Mouse (Mus musculus) ovary, adult 18-20 months (tissue): ENCODE results near the gene Gm13420.
A peak's percentile ranks its signal among the peaks of the same experiment; 100 is the strongest.
"Not testable (repeated sequence)": the region's sequence is repeated elsewhere in the genome, so short reads cannot be mapped to it uniquely, and the experiment has no call there.

ENCODE experiments used
- DNase-seq: peaks from one replicate; pipeline ENCODE4 v3.0.0; 2022; ENCODE audit warnings: low spot score, mixed read lengths

The Gm13420 gene

DNA sequence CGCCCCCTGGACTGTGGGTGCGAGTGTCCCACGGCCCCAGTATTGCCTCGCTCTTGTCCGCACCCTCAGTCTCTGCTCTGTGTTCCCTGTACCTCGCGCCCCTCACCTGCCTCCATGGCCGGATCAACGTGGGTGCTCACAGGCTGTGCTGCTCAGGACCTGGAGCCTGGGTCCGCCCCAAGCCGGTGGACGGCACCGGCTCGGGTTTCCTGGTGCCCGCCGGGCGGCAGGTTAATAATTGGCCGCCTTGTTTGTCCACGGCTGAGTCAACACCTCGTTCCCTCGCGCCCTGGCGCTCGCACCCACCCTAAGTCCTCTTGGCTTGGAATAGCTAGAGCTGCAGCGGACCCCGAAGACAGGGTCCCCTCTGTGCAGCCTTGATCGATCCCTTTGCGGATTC, at the start of gene Gm13420:
Gene Gm13420, minus strand, starts transcription at position 189 of the 400 bp plus-strand sequence.
- no peak for DNase-seq

DNA sequence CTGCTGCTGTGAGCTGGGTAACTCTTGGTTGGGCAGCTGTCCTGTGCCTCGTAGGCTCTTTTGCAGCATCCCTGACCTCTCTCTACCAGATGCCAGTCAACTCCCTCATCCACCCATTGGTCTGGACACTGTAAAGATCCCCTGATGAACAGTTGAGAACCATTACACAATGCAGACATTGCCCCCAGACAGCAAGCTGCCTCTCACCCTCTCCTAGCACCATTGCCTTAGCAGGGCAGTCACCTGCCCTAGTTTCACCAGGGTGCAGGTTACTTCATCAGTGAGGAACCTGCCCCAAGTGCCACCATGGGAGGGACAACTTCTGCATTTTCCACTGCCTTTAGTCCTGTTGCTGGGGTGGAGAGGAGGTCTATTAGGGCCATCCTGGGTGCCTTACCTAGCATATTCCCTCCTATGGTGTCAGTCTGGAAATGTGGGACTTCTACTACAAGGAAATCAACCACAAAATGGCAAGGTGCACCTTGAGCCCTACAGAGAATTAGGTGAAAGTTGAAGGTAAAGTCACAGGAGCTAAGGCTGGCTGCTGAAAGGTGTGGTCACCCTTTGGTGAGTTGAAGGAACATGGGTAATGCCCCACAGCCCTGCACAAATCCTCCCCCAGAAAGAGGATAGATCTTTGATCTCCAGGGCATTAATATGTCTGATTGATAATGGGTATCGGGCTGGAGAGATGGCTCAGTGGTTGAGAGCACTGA, 41.4 kb upstream of the Gm13420 start:
- DNase-seq = no peak

DNA sequence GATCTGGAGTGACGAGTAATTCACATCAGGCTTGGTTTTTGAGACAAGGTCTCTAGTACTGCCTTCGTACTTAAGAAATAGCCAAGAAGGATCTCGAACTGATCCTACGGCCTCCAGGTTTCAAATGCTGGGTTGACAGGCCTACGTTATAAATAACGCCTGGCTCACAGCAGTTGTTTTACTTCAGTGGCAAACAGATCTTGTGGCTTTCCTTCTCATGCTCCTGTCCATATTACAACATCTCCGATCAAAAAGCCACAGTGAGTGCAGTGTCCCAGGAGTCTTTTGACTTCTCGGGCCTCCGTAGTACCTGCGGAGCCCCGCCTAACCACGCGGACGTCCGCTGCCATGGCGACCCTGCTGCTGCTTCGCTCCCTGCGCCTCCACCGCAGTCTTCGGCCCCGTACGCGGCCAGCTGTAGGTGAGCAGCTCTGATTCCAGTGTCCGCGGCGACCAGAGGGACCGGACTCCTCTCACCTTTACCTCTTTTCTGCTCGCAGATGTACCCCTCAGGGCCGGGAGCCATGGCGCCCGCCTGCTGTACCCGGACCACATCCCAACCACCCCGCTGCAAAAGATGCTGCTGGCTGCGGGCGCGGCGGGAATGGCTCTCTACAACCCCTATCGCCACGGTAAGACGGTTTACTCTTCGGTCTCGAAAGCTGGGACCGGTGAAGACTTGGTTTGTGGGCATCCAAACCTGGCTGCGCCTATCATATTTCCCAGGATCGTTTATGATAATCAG, 36.6 kb upstream of the Gm13420 start, which contains the start of gene Trub2:
Gene Trub2, minus strand, starts transcription at position 566 of the 745 bp plus-strand sequence.
- DNase-seq = peak; percentile 79

DNA sequence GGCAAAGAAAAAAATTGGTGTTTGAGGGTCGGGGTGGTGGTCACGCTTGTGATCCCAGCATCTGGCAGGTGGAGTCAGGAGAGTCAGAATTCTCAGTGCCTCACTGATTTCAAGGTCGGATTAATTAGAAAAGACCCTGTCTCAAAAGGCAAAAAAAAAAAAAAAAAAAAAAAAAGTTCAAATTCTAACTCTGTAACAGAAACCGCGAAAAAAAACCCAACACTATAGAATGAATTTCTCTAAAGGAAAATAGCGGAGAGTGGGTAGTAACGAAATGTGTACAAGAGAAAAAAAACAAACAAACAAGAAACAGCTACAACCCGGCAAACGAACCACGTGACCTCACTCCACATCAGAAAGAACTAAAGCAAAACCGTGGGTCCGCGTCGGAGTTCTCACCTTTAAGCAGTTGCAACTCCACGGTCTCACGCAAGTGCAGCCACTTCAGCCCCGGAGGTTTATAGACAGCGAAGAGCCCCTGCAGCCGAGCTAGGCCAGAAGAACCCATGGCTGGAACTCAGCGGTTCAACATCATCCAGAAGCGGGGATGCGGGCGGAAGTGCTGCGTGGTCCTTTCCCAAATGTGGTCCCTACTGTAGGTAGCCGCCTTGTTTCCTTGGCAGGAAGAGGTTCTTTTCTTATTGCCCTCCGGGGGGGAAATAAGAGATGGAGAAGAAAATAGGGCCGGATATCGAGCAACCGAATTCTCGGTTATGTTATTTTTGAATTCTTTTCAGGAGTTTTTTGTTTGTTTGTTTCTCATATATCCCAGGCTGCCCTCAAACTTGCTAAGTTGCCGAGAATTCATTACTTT, 35.8 kb upstream of the Gm13420 start, which contains the start of gene Coq4:
Gene Coq4, plus strand, starts transcription at position 390 of the 814 bp plus-strand sequence.
- peak; percentile 77 for DNase-seq

DNA sequence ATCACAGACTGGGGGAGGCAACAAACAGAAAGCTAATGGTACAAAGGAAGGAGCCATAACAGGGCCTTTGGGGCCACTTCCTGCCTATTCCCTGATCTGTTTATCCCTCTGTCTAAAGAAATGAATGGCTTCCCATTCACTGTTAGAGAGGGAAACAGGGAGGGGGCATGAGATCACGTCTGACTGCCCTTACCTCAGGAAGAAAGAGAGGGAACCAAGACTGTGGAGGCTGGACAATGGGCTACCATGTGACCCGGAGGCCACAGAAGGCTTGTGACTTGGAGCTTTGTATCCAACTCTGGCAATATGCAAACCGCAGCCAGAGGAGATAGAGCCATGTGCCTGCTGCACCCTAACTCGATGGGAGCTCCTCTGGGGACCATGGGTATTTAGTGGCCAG, 32.8 kb upstream of the Gm13420 start:
- DNase-seq = no peak

DNA sequence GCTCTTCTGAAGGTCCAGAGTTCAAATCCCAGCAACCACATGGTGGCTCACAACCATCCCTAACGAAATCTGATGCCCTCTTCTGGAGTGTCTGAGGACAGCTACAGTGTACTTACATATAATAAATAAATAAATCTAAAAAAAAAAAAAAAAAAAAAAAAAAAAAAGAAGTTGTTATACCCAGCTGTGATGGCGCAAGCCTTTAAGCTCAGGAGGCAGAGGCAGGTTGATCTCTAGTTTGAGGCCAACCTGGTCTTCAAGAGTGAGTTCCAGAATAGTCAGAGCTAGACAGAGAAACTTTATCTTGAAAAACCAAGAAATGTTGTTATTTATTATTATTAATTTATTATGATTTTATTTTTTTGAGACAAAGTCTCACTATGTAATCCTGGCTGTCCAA, 29.8 kb upstream of the Gm13420 start:
- not testable (repeated sequence) for DNase-seq

DNA sequence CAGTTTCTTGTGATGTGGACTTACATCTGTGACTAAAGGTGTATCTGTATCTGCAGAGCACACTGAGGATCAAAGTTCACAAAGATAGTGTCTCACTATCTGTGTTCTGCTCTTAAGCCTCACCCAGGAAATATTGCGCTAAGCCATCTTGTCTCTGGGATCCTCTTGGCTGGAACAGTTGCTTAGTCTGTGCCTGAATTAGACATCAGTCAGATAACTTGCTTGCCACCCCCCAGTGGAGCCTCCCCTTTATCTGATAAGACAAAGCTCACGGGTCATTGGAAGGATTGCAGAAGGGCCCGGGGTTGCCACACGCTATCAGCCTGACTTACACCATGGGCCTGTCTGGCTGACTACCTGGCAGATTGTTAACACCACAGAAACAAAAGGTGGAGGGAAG, 21.8 kb upstream of the Gm13420 start:
- no peak for DNase-seq

DNA sequence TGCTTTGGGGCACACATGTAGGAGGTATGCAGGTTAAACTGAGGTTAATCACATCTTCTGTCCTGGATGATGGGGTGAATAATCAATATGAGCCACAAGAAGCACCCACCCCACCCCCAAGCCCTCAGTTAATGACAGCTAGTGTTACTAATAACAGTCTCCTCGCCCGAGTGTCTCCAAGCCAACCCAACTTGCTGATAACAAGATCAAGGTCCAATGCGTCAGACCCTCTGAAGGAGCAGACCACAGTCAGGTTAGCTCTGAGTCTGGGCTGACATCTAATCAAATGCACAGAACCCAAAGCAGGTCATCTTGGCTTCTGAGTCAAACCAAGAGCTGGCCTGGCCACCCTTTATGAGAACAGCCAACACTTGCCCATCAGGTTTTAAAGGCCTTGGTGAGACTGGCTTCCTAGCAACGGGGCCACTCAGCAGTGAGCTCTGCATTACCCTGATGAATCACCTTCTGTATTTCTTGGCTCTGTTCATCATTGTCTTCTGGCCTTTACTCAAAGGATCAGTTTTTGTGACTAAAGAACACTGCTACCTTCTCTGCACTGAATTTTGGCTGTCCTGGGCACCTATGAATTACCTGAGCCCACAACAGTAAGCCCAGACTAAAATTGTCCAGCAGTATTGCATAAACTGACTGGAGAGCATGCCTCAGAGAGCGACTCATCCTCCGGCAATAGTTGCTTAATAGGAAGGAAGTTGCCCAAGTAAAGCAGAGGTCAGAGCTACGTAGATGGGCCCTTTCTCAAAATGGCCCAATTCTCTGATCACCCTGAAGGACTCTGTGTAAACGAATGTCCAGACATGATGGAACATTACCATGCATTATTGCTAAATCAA, 20.4 kb upstream of the Gm13420 start:
- DNase-seq = no peak

DNA sequence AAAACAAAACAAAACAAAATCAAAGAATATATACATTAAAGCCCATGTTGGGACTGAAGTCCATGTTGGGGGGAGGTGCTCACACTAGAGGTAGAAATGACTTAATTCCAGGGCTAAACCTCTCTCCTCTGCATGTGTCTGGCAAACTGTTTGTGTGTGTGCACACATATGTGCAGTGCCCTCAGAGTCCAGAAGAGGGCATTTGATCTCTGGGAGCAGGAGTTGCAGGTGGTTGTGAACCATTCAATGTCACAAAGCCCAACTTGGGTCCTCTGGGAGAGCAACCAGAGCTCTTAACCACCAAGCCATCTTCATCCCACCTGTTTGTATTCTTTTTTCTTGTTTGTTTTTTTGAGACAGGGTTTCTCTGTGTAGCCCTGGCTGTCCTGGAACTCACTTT, 18.7 kb upstream of the Gm13420 start:
- no peak for DNase-seq

DNA sequence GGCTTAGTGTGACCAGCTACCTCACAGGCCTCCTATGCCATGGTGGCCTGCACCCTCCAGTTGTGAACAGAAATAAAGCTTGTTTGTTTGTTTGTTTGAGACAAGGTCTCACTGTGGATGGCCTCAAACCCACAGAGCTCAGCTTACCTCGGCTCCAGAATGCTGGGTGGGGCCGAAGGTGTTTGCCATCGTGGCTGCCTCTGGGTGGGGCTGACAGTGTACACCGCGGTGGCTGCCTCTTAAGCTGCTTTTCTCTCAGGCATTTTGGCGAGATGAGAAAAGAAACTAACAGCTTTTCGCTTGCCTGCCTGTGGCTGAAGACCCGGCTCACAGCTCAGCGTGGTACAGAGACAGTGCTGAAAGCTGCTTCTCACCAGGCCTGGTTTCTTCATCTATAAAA, 17.4 kb upstream of the Gm13420 start:
- no peak for DNase-seq

DNA sequence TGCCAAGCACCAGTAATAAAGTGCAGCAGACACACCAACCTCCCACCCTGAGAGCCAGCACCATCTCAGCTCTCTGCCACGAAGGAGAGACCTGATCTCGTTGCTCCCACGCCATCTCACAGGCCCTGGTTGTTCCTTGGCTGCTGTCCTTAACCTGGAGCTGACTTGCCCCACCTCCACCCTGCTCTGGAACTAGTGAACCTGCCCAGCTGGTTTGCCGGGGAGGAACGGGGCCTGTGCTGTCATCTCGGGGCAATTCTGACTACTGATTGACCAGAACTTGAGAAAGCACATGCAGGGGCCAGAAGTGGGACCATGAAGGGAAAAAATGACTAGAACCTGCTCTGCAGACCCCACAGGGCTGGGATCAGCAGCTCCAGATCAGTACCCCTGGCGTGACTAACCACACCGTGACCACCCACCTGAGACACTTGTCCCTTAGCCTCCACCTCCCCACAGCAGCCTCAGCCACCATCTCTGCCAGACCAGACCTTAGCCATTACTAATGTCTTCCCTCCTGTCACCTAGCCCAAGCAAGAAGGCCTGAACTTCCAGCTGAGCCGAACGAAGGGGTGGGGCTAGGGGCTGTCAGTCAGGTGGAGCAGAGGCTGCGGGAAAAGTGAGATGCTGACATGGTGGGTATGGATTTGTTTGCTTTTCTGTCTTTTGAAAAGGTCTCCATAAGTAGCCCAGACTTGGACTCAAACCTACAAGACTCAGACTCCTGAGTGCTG, 16.7 kb upstream of the Gm13420 start:
- DNase-seq = no peak

DNA sequence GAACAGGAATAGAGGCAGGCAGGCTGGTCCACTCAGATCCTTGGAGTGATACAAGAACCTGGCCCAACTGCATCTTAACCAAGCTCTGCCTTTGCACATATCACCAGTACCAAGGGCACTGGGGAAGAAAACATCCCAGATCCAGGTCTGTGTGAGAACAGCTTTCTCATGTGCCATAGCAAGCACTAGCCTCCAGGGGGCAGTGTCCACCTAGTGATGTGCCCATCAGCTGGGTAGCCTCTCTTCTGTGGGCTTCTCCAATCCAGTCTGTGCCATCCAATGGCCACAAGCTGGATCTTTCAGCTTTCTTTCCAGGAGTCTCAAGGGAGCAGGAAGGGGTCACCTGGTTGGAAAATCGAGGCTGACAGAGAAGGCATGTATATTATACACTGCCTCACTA, 13.3 kb upstream of the Gm13420 start:
- peak; percentile 25 for DNase-seq

DNA sequence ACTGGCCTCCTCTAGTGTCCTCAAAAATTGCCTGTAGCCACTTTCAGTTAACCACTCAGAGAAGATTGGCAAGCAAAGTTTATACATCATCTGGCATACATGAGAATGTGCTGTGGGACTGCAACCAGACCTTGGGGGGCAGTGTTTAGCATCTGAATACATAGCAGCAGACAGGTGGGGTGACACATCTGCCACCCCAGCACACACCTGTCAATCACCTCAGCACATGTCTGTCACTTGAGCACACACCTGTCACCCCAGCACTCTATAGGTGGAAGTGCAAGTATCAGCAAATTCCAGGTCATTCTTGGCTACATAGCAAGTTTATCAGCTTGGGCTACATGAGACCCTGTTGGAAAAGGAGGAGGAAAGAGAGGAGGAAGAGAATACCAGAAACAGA, 4.2 kb upstream of the Gm13420 start:
- DNase-seq = no peak

DNA sequence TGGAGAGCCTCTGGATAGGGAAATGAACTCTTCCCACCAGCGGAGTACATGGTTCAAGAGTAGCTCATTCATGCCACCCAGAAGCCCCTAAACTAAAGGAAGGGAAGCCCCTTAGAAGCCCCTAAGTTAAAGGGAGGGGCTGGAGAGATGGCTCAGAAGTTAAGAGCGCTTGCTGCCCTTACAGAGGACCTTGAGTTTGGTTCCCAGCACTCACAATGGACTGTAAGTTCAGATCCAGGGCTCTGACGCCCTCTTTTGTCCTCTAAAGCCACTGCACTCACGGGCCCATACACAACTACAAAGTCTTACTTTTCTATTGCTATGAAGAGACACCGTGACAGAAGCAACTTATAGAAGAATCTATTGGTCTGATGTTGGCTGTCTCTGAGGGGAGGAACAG, 912 bp upstream of the Gm13420 start:
- no peak for DNase-seq

DNA sequence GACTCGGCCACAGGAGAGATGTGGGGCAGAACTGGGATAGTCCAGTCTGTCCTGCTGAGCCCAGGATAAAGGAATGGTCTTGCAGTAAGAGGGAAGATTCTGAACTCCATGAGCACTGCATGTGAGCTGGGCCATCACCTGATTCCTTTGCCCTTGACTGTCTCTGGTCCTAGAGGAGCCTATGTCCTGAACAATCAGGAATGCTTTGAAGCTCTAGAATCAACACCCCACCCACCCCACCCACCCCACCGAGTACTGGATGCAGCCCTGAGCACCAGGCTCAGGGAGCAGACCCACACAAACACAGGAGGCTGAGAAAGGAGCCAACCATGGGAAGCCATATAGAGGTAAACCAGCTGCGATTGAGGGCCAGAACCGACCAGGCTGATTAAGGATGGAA, 3.0 kb downstream of the Gm13420 start:
- no peak for DNase-seq

DNA sequence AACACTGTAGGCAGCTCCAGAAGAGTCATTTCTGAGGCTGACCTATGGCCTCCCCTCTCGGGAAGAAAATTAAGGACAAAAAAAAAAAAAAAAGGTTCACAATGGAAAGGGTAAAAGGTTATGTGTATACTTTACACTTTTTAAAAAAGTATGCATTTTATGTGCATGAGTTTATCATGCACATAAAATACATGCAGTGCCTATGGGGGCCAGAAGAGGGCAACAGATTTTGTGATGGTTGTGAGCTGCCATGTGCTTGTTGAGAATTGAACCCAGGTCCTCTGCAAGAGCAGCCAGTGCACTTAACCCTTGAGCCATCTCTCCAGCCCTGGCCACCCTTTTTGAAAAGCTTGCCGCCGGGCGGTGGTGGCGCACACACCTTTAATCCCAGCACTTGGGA, 3.6 kb downstream of the Gm13420 start:
- DNase-seq = no peak

DNA sequence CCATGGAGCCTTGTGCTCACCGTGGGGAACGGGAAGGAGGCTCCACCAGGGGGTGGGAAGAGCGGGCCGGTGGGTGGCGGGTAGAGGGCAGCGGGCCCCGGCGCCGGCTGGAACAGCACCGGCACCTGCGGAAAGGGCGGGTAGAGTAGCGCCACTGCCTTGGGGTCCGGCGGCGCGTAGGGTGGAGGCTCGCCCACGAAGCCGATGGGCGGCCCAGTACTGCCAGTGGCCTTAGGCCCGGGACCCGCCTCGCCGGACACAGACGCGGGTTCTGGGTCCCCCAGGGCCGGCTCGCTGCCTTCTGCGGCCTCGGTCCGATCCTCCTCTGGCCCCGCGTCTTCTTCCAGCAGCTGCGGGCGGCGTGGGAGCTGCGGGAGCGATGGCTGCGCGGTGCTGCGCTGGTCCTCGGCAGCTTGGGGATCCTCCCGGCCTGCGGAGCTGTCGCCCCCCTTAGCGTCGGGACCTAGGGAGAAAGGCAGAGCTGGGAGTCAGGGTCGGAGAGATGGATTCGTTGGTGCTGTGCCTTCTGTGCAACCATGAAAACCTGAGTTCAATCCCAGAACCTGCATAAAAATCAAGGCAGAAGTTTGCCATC, 4.2 kb downstream of the Gm13420 start:
- DNase-seq = no peak

DNA sequence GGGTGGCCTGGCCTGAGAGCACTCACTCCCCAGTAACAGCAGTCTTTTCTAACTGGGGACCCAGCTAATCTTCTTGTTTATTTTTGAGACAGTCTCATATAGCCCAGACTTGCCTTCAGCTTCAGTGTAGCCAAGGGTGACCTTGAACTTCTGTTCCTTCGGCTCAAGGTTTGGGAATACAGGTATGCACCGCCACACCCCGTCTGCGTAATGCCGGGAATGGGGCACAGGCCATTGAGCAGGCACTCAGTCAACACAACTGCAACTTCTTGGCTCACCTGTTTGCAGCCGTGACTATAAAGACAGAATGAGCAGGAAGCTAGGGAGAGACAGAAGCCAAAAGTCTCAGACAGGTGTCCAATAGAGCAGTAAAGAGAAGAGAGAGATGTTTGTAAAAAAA, 7.2 kb downstream of the Gm13420 start:
- DNase-seq = no peak

DNA sequence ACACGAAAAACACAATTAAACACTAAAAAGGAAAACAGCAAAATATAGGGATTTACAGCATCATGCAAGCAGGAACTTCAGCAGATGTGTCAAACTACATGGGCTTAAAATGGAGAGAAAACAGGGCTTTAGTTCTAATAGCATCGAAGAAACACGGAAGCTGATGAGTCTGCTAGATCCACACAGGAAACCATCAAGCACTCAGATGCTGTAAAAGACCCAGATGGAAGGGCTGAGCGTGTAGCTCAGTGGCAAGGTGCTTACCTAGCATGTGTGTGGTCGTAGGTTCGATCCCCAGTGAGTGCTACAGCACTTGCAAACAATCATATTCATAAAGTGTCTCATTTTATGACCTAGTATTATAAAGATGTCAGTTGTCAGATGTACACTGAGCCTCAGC, 10.3 kb downstream of the Gm13420 start:
- no peak for DNase-seq

DNA sequence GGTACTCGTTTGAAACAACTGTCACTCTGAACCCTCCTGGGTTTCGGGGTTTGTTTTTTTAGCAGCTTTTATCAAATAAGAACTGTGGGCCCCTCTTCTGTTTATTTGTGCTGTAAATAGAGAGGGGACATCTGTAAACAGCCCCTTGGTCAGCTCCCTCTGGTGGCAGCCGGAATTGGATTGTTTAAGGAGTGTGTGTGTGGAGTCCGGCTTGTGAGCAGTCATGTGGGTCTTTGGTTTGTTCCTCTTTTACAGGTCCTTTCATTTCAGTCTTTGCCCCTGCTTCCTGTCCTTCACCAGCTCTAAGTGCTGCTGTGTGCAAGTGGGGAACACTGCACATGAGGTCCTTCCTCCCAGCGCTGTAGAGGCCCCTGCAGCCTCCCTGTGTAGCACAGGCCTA, 12.1 kb downstream of the Gm13420 start:
- no peak for DNase-seq

DNA sequence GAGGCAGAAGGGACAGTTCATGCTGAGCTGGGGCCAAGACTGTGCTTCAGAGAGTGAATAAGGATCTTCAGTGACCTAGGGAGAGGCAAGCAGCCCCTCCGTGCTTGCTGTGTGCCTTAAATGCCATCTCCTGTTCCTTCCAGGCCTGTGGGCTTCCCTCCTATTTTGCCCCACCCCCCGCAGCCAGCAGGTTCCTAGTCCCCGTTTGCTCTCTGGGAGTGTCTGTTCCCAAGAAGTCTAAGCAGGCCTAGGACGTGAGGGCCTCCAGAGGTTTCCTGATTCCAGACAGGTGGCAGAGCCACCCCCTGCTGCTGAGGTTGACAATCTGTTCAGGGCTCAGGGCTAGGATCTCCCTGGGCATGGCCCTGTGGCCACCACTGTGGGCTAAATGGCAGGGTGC, 12.7 kb downstream of the Gm13420 start:
- DNase-seq = no peak
